Comparison of ENCODE assay signal across 33 mouse cellular contexts in the genomic region with DNA sequence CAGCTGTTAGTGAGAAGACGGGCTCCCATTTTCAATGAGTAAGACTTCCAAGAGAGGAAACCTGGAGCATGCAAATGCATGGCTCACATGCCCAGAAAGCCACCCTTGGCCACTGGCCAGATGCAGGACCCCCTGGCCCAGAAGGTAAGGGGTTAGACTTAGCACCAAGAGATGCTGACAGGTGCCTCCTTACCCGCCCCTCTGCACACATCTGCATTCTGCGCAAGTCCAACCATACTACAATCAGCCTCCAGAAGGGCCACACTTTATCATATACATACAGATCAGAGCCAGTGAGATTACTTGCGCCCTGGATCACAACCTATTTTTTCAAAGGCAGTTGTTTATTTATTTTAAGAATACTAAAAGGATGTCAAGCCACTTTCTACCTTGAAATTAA. TPM values are rescaled to one million over a fixed set of nuclear protein-coding genes. Genes with fewer than 3 reads are reported as not detected.
DNase-seq lines count a peak whose midpoint lies in the region; ATAC-seq lines count a peak whose summit lies in the region.
"Had no signal": no experiment of that assay in that cellular context is flagged by ENCODE, and none has a peak within 500 bp of the region (broad histone marks: within the 10 kb centered on the region; RNA-seq: fewer than 3 reads in every experiment).

No protein-coding gene starts in this region.

- ATAC-seq in megakaryocyte progenitor cell, adult 5-6 weeks (replicated peaks; ENCODE audit: poor library complexity), result 0 out of 2 replicates have a peak, but pooled peaks have one; percentile 53
- ATAC-seq in inflammation-experienced regulatory T-cells, adult 6 months, result no peak
- ATAC-seq: activated CD4-positive, CD25-positive, alpha-beta regulatory T cell, adult 4 months; forebrain, embryonic 13.5 days; forebrain, embryonic 16.5 days had no signal

- DNase-seq in heart, adult 11 months, result peak; percentile 85
- DNase-seq in heart, adult 18-20 months, result no peak
- peak; percentile 10 for DNase-seq in kidney, postnatal 10 days
- no peak for DNase-seq in kidney, postnatal 36 days
- DNase-seq in right cerebral cortex, postnatal 10 days (ENCODE audit: low spot score in 2 of 2), result peak; percentile 16 to 18
- DNase-seq in right cerebral cortex, adult 18-20 months, result no peak
- DNase-seq: adrenal gland, adult 8-10 months; adrenal gland, postnatal 25 days; cerebellum, adult 11-12 months; cerebellum, adult 8-10 months; cerebellum, postnatal 10 days; cerebellum, postnatal 36 days; gastrocnemius, postnatal 10 days; gastrocnemius, postnatal 36 days; heart, postnatal 14 days had no signal

RNA-seq across cellular contexts. Expression of a gene that starts 19.1 kb away (rescaled TPM):
- total RNA-seq in heart, adult 18-20 months (2021), result 1 to 10 TPM; 4.3 to 5.3 TPM
- total RNA-seq in megakaryocyte progenitor cell, adult 5-6 weeks (2015), result 0.37 and 0.49 TPM in 2 replicates
- 0.25 and 0.57 TPM in 2 replicates for total RNA-seq in megakaryocyte progenitor cell, adult 5-6 weeks (2017)
- polyA plus RNA-seq in inflammation-experienced regulatory T-cells, adult 6 months (2017; shearing (Covaris generic)), result under 1 TPM; 0.20 to 0.93 (median 0.50) TPM
- total RNA-seq: granulocyte monocyte progenitor cell, adult 5-6 weeks had no signal

RNA-seq across cellular contexts. Expression of a gene that starts 20.4 kb away (rescaled TPM):
- total RNA-seq in heart, adult 18-20 months (2021), result not detected
- not detected in 2 replicates for total RNA-seq in megakaryocyte progenitor cell, adult 5-6 weeks (2015)
- total RNA-seq in megakaryocyte progenitor cell, adult 5-6 weeks (2017), result not detected in 2 replicates
- not detected for polyA plus RNA-seq in inflammation-experienced regulatory T-cells, adult 6 months (2017; shearing (Covaris generic))
- total RNA-seq: adrenal gland, adult 8-10 months; adrenal gland, postnatal 25 days; ES-E14; gastrocnemius, adult 18-20 months; gastrocnemius, postnatal 10 days; gastrocnemius, postnatal 36 days; granulocyte monocyte progenitor cell, adult 5-6 weeks; heart, postnatal 14 days; hematopoietic stem cell, adult 5-6 weeks had no signal
- polyA plus RNA-seq: activated CD4-positive, CD25-positive, alpha-beta regulatory T cell, adult 4 months; brain, embryonic 14.5 days; cortical plate, adult 2 months; embryonic facial prominence, embryonic 11.5 days; embryonic facial prominence, embryonic 14.5 days; forebrain, embryonic 10.5 days; forebrain, embryonic 13.5 days; forebrain, embryonic 16.5 days; heart, embryonic 12.5 days; heart, embryonic 15.5 days; hindbrain, embryonic 12.5 days; hindbrain, embryonic 15.5 days had no signal

Comparison
In these comparisons a context has a peak if more than half of its experiments do, and no peak if none do; other contexts are left out.
1. DNase-seq: peak in heart, adult 11 months (single experiment), kidney, postnatal 10 days (single experiment) and right cerebral cortex, postnatal 10 days (2 of 2); none in heart, adult 18-20 months (0 of 2), kidney, postnatal 36 days (0 of 2) and right cerebral cortex, adult 18-20 months (single experiment).